Mouse (Mus musculus) heart, postnatal 0 days (tissue): Measurements from ENCODE around the gene Ogg1.

Source experiments
- CTCF ChIP-seq: IDR thresholded peaks from 2 replicates; pipeline ENCODE4 v1.5.1; 2016; ENCODE audit warnings: antibody characterized with exemption, control low read depth, low read depth
- EP300 ChIP-seq: IDR thresholded peaks from 2 replicates; pipeline ENCODE4 v1.6.1; 2016; ENCODE audit warnings: antibody characterized with exemption, low read depth

GRCm38 (mm10) chr6:113281676-113282075 lies 45.1 kb upstream of the Ogg1 start:
- TF ChIP-seq CTCF (no peak), EP300 (no peak)
